Mouse (Mus musculus): Measurements from ENCODE around the gene Cd247.

Cd247 gene

GRCm38 (mm10) chr1:165853729-165854420, 65.4 kb downstream of the Cd247 start:
- CTCF ChIA-PET = interaction anchor here (0.6 to 1.2 kb wide), 10 partner anchors 9 to 114 kb away, joined by 3 to 6 read pairs (median 3); no protein-coding TSS in a partner anchor
- POLR2A ChIA-PET = interaction anchor here in 1 of 4 experiments (1.0 kb wide), 1 partner anchor 9 kb away, joined by 3 read pairs; no protein-coding TSS in a partner anchor

GRCm38 (mm10) chr1:165855759-165856545, 67.5 kb downstream of the Cd247 start:
- ChIA-PET POLR2A (interaction anchor here in 1 of 4 experiments (0.8 to 3.7 kb wide), 3 partner anchors 10 to 147 kb away, joined by 5 to 18 read pairs (median 5); partner anchors contain the start of gene Pou2f1), CTCF (interaction anchor here (0.6 to 1.4 kb wide), 5 partner anchors 10 to 113 kb away, joined by 3 to 7 read pairs (median 4); no protein-coding TSS in a partner anchor)

- POLR2A ChIA-PET = interaction anchor here in 1 of 4 experiments (1.6 to 3.7 kb wide), 2 partner anchors 11 kb away, joined by 5 to 18 read pairs; no protein-coding TSS in a partner anchor
- CTCF ChIA-PET = interaction anchor here in 1 of 4 experiments (1.1 kb wide), 1 partner anchor 77 kb away, joined by 4 read pairs; no protein-coding TSS in a partner anchor
These were observed 68.8 kb downstream of the Cd247 start for GRCm38 (mm10) chr1:165857279-165857678.

- POLR2A ChIA-PET = interaction anchor here in 2 of 4 experiments (0.6 to 3.7 kb wide), 3 partner anchors 12 to 37 kb away, joined by 3 to 18 read pairs (median 3); no protein-coding TSS in a partner anchor
- CTCF ChIA-PET = interaction anchor here in 3 of 4 experiments (0.5 to 1.1 kb wide), 3 partner anchors 78 to 1439 kb away, joined by 3 to 4 read pairs (median 4); no protein-coding TSS in a partner anchor
These were observed 69.9 kb downstream of the Cd247 start for GRCm38 (mm10) chr1:165858356-165858755.

GRCm38 (mm10) chr1:165860373-165861234, 72.1 kb downstream of the Cd247 start:
- CTCF ChIA-PET = interaction anchor here in 2 of 4 experiments (1.5 to 1.7 kb wide), 2 partner anchors 10 to 80 kb away, joined by 6 to 8 read pairs; no protein-coding TSS in a partner anchor

GRCm38 (mm10) chr1:165861235-165861609, 72.7 kb downstream of the Cd247 start:
- ChIA-PET CTCF (interaction anchor here in 1 of 4 experiments (1.5 kb wide), 1 partner anchor 81 kb away, joined by 8 read pairs; no protein-coding TSS in a partner anchor), POLR2A (interaction anchor here in 2 of 4 experiments (1.2 to 1.3 kb wide), 2 partner anchors 9 to 142 kb away, joined by 3 to 4 read pairs; partner anchors contain the start of gene Pou2f1 (in 1 of the 2))

More at GRCm38 (mm10) chr1:165860373-165861234, 72.1 kb downstream of the Cd247 start:
- POLR2A ChIA-PET = interaction anchor here in 3 of 4 experiments (0.8 to 1.3 kb wide), 7 partner anchors 8 to 142 kb away, joined by 3 to 7 read pairs (median 3); partner anchors contain the start of gene Pou2f1 (in 1 of the 3)

GRCm38 (mm10) chr1:165862059-165862458, 73.6 kb downstream of the Cd247 start:
- CTCF ChIA-PET = no interaction called here
- POLR2A ChIA-PET = no interaction called here

- POLR2A ChIA-PET = interaction anchor here in 1 of 4 experiments (1.6 kb wide), 1 partner anchor 117 kb away, joined by 3 read pairs; no protein-coding TSS in a partner anchor
- CTCF ChIA-PET = interaction anchor here in 1 of 4 experiments (0.5 kb wide), 1 partner anchor 84 kb away, joined by 3 read pairs; no protein-coding TSS in a partner anchor
These were observed 76.6 kb downstream of the Cd247 start for GRCm38 (mm10) chr1:165864864-165865795.

- POLR2A ChIA-PET = interaction anchor here in 1 of 4 experiments (0.9 to 1.5 kb wide), 2 partner anchors 9 to 21 kb away, joined by 3 to 4 read pairs; no protein-coding TSS in a partner anchor
- CTCF ChIA-PET = interaction anchor here in 2 of 4 experiments (1.1 to 1.3 kb wide), 3 partner anchors 10 to 136 kb away, joined by 3 to 5 read pairs (median 4); partner anchors contain the start of gene Pou2f1 (in 1 of the 2)
These were observed 78.3 kb downstream of the Cd247 start for GRCm38 (mm10) chr1:165866630-165867280.

- POLR2A ChIA-PET = interaction anchor here in 1 of 4 experiments (0.8 to 1.8 kb wide), 6 partner anchors 9 to 89 kb away, joined by 3 to 5 read pairs (median 4); no protein-coding TSS in a partner anchor
- CTCF ChIA-PET = interaction anchor here in 1 of 4 experiments (0.7 kb wide), 1 partner anchor 10 kb away, joined by 3 read pairs; no protein-coding TSS in a partner anchor
These were observed 80.2 kb downstream of the Cd247 start for GRCm38 (mm10) chr1:165868659-165869058.

GRCm38 (mm10) chr1:165874645-165875044, 86.2 kb downstream of the Cd247 start:
- ChIA-PET CTCF (no interaction called here), POLR2A (no interaction called here)

- POLR2A ChIA-PET = interaction anchor here in 2 of 4 experiments (0.8 to 1.7 kb wide), 3 partner anchors 9 to 17 kb away, joined by 3 to 6 read pairs (median 4); no protein-coding TSS in a partner anchor
- CTCF ChIA-PET = interaction anchor here in 1 of 4 experiments (1.2 kb wide), 1 partner anchor 8 kb away, joined by 4 read pairs; no protein-coding TSS in a partner anchor
These were observed 87.2 kb downstream of the Cd247 start for GRCm38 (mm10) chr1:165875520-165876284.

GRCm38 (mm10) chr1:165878751-165879150, 90.3 kb downstream of the Cd247 start:
- POLR2A ChIA-PET = interaction anchor here in 1 of 4 experiments (0.9 to 1.0 kb wide), 2 partner anchors 10 to 90 kb away, joined by 3 to 4 read pairs; no protein-coding TSS in a partner anchor
- CTCF ChIA-PET = interaction anchor here in 1 of 4 experiments (0.5 kb wide), 1 partner anchor 10 kb away, joined by 3 read pairs; no protein-coding TSS in a partner anchor

GRCm38 (mm10) chr1:165882146-165882900, 93.8 kb downstream of the Cd247 start:
- POLR2A ChIA-PET = interaction anchor here in 1 of 4 experiments (1.2 to 1.4 kb wide), 2 partner anchors 29 to 42 kb away, joined by 3 read pairs; no protein-coding TSS in a partner anchor
- CTCF ChIA-PET = interaction anchor here in 1 of 4 experiments (0.8 kb wide), 1 partner anchor 102 kb away, joined by 3 read pairs; no protein-coding TSS in a partner anchor

All from embryonic stem cell, embryonic (primary cell).